Mouse (Mus musculus) heart, embryonic 16.5 days (tissue): Measurements from ENCODE around the gene Il17rc. TPM values are rescaled to one million over a fixed set of nuclear protein-coding genes. Genes with fewer than 3 reads are reported as not detected.

Experiments
- ATAC-seq: fragments of 200-750 bp; cut with Nextera tagmentation; replicated peaks from 2 replicates; pipeline ENCODE4 v1.8.0; 2017; ENCODE audit warnings: moderate number of reproducible peaks; ENCODE audit not compliant: insufficient read depth, low FRiP score; ENCODE audit errors: extremely low read depth
- H3K27ac ChIP-seq: fragments of 300-500 bp; sonication (generic); 2 replicates; pipeline ENCODE4 v1.5.1; 2014; ENCODE audit warnings: mild to moderate bottlenecking, low read length, control low read depth, moderate library complexity
- H3K27me3 ChIP-seq: fragments of 300-500 bp; sonication (generic); 2 replicates; pipeline ENCODE4 v1.6.1; 2014; ENCODE audit warnings: low read length, mixed read lengths; ENCODE audit not compliant: control insufficient read depth, insufficient read depth
- H3K36me3 ChIP-seq: fragments of 300-500 bp; sonication (generic); 2 replicates; pipeline ENCODE4 v1.6.1; 2014; ENCODE audit not compliant: control insufficient read depth, insufficient read depth
- H3K4me1 ChIP-seq: fragments of 300-500 bp; sonication (generic); 2 replicates; pipeline ENCODE4 v1.6.1; 2014; ENCODE audit warnings: low read length, mixed read lengths; ENCODE audit not compliant: control insufficient read depth, insufficient read depth
- H3K4me2 ChIP-seq: fragments of 300-500 bp; sonication (generic); 2 replicates; pipeline ENCODE4 v1.6.1; 2014; ENCODE audit warnings: low read depth, mild to moderate bottlenecking, control low read depth, low read length
- H3K4me3 ChIP-seq: fragments of 300-500 bp; sonication (generic); 2 replicates; pipeline ENCODE4 v1.5.1; 2014; ENCODE audit warnings: mild to moderate bottlenecking, control low read depth, low read length
- H3K9ac ChIP-seq: fragments of 300-500 bp; sonication (generic); 2 replicates; pipeline ENCODE4 v1.6.1; 2014; ENCODE audit warnings: low read length, control low read depth
- H3K9me3 ChIP-seq: fragments of 300-500 bp; sonication (generic); replicated peaks from 2 replicates; pipeline ENCODE4 v1.6.1; 2016; ENCODE audit warnings: low read length; ENCODE audit not compliant: control insufficient read depth
- WGBS: fragments of 180-500 bp; shearing (Covaris S2); extraction: QIAGEN DNeasy Blood & Tissue Kit; methylation state at CpG from one replicate; pipeline ENCODE4 v1.1.7; 2014; 5-methylcytosine and 5-hydroxymethylcytosine counted together
- polyA plus RNA-seq: library from polyadenylated mRNA; unstranded; fragments of >200 nt; fragmentation: Nextera tagmentation; extraction: Ambion mirVana; gene quantifications from 2 replicates; pipeline ENCODE4 v1.2.1, GENCODE M21; 2015

Gene Il17rc
- polyA plus RNA-seq, 1 experiment from 2014 or later: 16.1 TPM

- H3K36me3 ChIP-seq: no peaks in the 10 kb centered on the region
- H3K4me1 ChIP-seq: peaks cover 23% of the 10 kb centered on the region
- H3K4me3 ChIP-seq: peak overlapping the region; percentile 60
- H3K9me3 ChIP-seq: no peaks in the 10 kb centered on the region
- no peaks in the 10 kb centered on the region for H3K27me3 ChIP-seq
- under 1% methylated on average over 61 of the region's 65 CpGs for WGBS
- peak overlapping the region; percentile 72 for H3K4me2 ChIP-seq
- H3K9ac ChIP-seq: peak overlapping the region; percentile 79
- peak; percentile 23 for ATAC-seq
- peak overlapping the region; percentile 92 for H3K27ac ChIP-seq
Measured at GRCm38 (mm10) chr6:113482477-113483099, 11.4 kb downstream of the Il17rc start.

- peak within 1 kb of the TSS; percentile 72 for H3K4me2 ChIP-seq
- H3K27me3 ChIP-seq: no peaks in the 10 kb centered on the region
- no peaks in the 10 kb centered on the region for H3K9me3 ChIP-seq
- H3K27ac ChIP-seq: peak within 1 kb of the TSS; percentile 92
- no peaks in the 10 kb centered on the region for H3K36me3 ChIP-seq
- H3K9ac ChIP-seq: peak within 1 kb of the TSS; percentile 83
- peak within 1 kb of the TSS; percentile 60 for H3K4me3 ChIP-seq
- WGBS: 0% methylated on average over 26 of the region's 26 CpGs
- ATAC-seq: peak; percentile 96
- H3K4me1 ChIP-seq: peaks cover 23% of the 10 kb centered on the region
Measured at GRCm38 (mm10) chr6:113483100-113483615, 11.9 kb downstream of the Il17rc start, which contains the start of gene Creld1. Creld1 (plus strand) TSS chr6:113483297.

- Histone ChIP-seq H3K9me3 (no peaks in the 10 kb centered on the region), H3K4me1 (peaks cover 23% of the 10 kb centered on the region), H3K27me3 (no peaks in the 10 kb centered on the region), H3K4me2 (peak overlapping the region; percentile 72), H3K27ac (peak overlapping the region; percentile 92), H3K4me3 (peak overlapping the region; percentile 60), H3K9ac (peak overlapping the region; percentile 83), H3K36me3 (peaks cover 3% of the 10 kb centered on the region; the same call in 1 of the 2 replicates)
- 9% methylated on average over 10 of the region's 10 CpGs for WGBS
- ATAC-seq: 0 out of 2 replicates have a peak, but pooled peaks have one; percentile 14
Measured at GRCm38 (mm10) chr6:113483729-113484128, 12.5 kb downstream of the Il17rc start.

GRCm38 (mm10) chr6:113487125-113487576 lies 15.9 kb downstream of the Il17rc start:
- Histone ChIP-seq H3K9ac (no peak overlapping the region), H3K4me1 (peaks cover 3% of the 10 kb centered on the region), H3K4me2 (no peak overlapping the region), H3K4me3 (no peak overlapping the region), H3K27ac (no peak overlapping the region), H3K36me3 (peaks cover 7% of the 10 kb centered on the region), H3K27me3 (no peaks in the 10 kb centered on the region), H3K9me3 (no peaks in the 10 kb centered on the region)
- WGBS: 61% methylated on average over 7 of the region's 7 CpGs
- no peak for ATAC-seq

GRCm38 (mm10) chr6:113489410-113489809 lies 18.2 kb downstream of the Il17rc start:
- ATAC-seq: no peak
- no peaks in the 10 kb centered on the region for H3K27me3 ChIP-seq

GRCm38 (mm10) chr6:113492101-113492864 lies 21.1 kb downstream of the Il17rc start:
- Histone ChIP-seq H3K9ac (no peak overlapping the region), H3K4me1 (peaks cover 10% of the 10 kb centered on the region), H3K4me3 (no peak overlapping the region), H3K4me2 (no peak overlapping the region), H3K27me3 (peaks cover 7% of the 10 kb centered on the region), H3K9me3 (no peaks in the 10 kb centered on the region), H3K36me3 (peaks cover 7% of the 10 kb centered on the region), H3K27ac (no peak overlapping the region)
- no peak for ATAC-seq
- 68% methylated on average over 24 of the region's 24 CpGs for WGBS

More at GRCm38 (mm10) chr6:113489410-113489809, 18.2 kb downstream of the Il17rc start:
- 93% methylated on average over 14 of the region's 14 CpGs for WGBS
- peaks cover 7% of the 10 kb centered on the region for H3K36me3 ChIP-seq
- no peak overlapping the region for H3K27ac ChIP-seq
- no peak overlapping the region for H3K9ac ChIP-seq
- no peak overlapping the region for H3K4me2 ChIP-seq
- H3K4me3 ChIP-seq: no peak overlapping the region
- H3K4me1 ChIP-seq: no peaks in the 10 kb centered on the region; the same call in 1 of the 2 replicates
- no peaks in the 10 kb centered on the region for H3K9me3 ChIP-seq

GRCm38 (mm10) chr6:113494258-113494788 lies 23.1 kb downstream of the Il17rc start:
- Histone ChIP-seq H3K27ac (peak overlapping the region; percentile 43; the same call in 1 of the 2 replicates), H3K9ac (peak overlapping the region; percentile 73), H3K4me1 (peaks cover 10% of the 10 kb centered on the region), H3K4me3 (peak overlapping the region; percentile 56), H3K4me2 (peak overlapping the region; percentile 86), H3K9me3 (no peaks in the 10 kb centered on the region), H3K27me3 (peaks cover 7% of the 10 kb centered on the region), H3K36me3 (peaks cover 4% of the 10 kb centered on the region)
- WGBS: under 1% methylated on average over 54 of the region's 54 CpGs
- ATAC-seq: peak; percentile 83

- Histone ChIP-seq H3K4me2 (peak overlapping the region; percentile 86), H3K4me3 (peak overlapping the region; percentile 56), H3K4me1 (peaks cover 10% of the 10 kb centered on the region), H3K36me3 (no peaks in the 10 kb centered on the region), H3K9me3 (no peaks in the 10 kb centered on the region), H3K27ac (no peak overlapping the region), H3K9ac (peak overlapping the region; percentile 73), H3K27me3 (peaks cover 9% of the 10 kb centered on the region)
- 26% methylated on average over 28 of the region's 28 CpGs for WGBS
- no peak for ATAC-seq
Measured at GRCm38 (mm10) chr6:113495071-113495675, 23.9 kb downstream of the Il17rc start.
